Mouse (Mus musculus): ENCODE results near the gene Olfr1253.

Gene Olfr1253

DNA sequence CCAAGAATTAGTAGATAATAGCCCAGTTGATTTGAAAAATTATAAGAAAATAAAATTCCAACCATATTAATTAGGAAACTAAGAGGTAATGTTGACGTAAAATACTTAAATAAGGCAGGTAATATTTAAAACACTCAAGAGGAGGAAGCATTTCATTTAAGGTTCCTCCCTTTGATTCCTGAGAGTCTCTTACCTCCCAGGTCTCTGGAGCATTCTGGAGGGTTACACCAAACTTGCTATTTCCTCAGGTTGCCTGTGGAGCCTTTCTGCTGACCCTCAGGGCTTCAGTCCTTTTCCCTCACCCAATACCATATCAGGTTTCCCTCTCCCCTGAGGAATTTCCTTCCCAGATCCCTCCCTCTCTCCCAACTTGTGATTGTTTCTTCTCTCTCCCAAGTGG is at the start of gene Olfr1253:
TSS of gene Olfr1253 (minus strand) at position 101 of the 400 bp plus-strand sequence.
- no peak for DNase-seq (ENCODE audit: low spot score in 2 of 2)

DNA sequence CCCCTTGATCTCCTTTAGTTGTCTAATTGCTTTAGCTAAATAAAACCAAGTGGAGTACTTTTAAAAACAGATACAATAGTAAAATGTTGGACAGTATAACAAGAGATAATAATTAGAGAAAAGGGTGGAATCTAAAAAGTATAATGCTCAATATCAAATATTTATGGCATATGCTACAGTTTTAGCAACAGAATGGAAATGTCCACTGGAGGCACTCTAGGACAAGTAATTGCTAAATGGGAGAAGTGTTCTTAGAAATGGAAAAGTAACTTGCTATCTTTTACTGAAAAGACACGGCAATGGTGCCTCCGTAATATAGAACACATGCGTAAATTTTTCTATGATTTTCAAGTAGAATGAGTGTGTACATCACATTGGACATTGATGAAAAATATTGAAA is 42.7 kb upstream of the Olfr1253 start:
- DNase-seq (ENCODE audit: low spot score in 2 of 2) = no peak

DNA sequence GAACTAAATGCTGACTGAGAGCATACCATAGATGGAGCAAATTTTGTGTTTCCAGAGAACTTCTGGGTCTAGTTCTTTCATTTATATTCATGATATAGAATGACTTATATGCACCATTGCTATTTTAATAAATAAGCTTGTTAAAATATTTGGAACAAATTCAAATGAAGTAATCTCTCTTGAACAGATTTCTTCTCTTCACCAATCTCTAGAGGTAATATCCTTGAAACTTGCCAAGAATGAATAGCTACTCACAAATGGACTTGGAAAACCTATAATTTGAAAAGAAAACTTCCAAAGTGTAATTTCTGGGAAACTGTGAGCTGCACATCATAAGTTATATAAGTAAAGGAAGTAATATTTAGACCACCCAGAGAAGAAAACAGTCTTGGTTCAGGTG is 36.6 kb upstream of the Olfr1253 start, which contains the start of gene Olfr1254:
TSS of gene Olfr1254 (minus strand) at position 101 of the 400 bp plus-strand sequence.
- DNase-seq (ENCODE audit: low spot score in 2 of 2) = no peak

GRCm38 (mm10) chr2:89724912-89725311 is 32.0 kb downstream of the Olfr1253 start, which contains the start of gene Olfr1252:
TSS of gene Olfr1252 (minus strand) at chr2:89725012.
- no peak for DNase-seq (ENCODE audit: low spot score in 2 of 2)

All from natural killer cell, adult 2 months (primary cell).